Mouse (Mus musculus): ENCODE results near the gene Eif2ak4.

DNA sequence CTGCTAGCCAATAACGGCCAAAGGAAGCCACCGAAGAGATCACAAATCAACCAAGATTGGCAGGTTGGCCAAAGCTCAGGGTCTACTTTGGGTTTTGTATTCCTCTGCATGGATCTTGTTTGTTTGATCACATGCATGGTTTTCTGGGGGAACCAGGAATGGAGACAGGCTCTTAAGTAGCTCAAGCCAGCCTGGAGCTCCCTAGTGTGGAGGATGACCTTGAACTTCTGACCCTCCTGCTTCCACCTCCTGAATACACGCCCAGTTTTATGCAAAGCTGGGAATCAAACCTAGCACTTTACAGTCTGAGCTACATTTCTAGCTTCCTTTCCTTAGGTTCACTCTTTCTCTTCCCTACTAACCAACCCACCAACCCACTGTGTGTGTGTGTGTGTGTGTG lies 97.0 kb downstream of the Eif2ak4 start:
- TF ChIP-seq POLR2A (IDR thresholded peaks at IDR 0.05; ENCODE audit: borderline replicate concordance, insufficient read depth, low read length) (no peak), CTCF (IDR thresholded peaks at IDR 0.05; ENCODE audit: borderline replicate concordance, insufficient read depth, low read depth, low read length) (no peak)

Measured in cerebellum, adult 2 months (tissue).